16 mouse cellular contexts compared by ENCODE assay signal in the genomic region with DNA sequence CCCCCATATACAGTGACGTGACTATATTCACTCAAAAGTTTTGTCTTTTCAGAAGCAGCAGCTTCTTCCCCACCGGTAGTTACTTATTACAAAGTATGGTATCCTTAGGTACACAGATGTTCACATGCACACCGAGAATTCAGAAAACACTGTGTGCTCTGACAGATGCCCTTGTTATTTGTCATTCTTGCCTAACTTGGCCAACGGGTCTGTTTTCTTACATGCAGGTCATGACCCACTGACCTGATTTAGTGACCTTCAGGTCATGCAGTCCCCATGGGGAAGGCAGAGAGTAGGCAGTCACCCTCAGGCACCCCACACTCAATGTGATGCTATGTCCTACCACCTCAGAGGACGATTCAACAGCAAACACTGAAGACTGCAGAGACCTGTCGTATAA.
"Had no signal": no experiment of that assay in that cellular context is flagged by ENCODE, and none has a peak within 500 bp of the region (broad histone marks: within the 10 kb centered on the region; RNA-seq: fewer than 3 reads in every experiment).

No protein-coding gene starts in this region.

- H3K27ac ChIP-seq: intestine, embryonic 15.5 days; layer of hippocampus, adult 2 months; limb, embryonic 13.5 days; neural tube, embryonic 12.5 days; stomach, embryonic 15.5 days had no signal

- H3K9me3 ChIP-seq: intestine, embryonic 15.5 days; limb, embryonic 13.5 days; neural tube, embryonic 12.5 days; stomach, embryonic 15.5 days had no signal

- H3K9ac ChIP-seq: intestine, embryonic 15.5 days; limb, embryonic 13.5 days; neural tube, embryonic 12.5 days; stomach, embryonic 15.5 days had no signal

- DNase-seq: kidney, adult 18-20 months; kidney, postnatal 10 days; kidney, postnatal 4 days; left cerebral cortex, postnatal 4 days; lung, adult 2 months; lung, postnatal 36 days; midbrain, embryonic 14.5 days; retina, postnatal 1 day; thymus, adult 2 months; thymus, postnatal 25 days had no signal

- H3K36me3 ChIP-seq: intestine, embryonic 15.5 days; limb, embryonic 13.5 days; neural tube, embryonic 12.5 days; stomach, embryonic 15.5 days had no signal

- ATAC-seq: intestine, embryonic 15.5 days; lung, postnatal 0 days had no signal

- H3K4me3 ChIP-seq: intestine, embryonic 15.5 days; layer of hippocampus, adult 2 months; limb, embryonic 13.5 days; neural tube, embryonic 12.5 days; stomach, embryonic 15.5 days had no signal

- H3K27me3 ChIP-seq: intestine, embryonic 15.5 days; neural tube, embryonic 12.5 days; stomach, embryonic 15.5 days had no signal

- H3K4me2 ChIP-seq: intestine, embryonic 15.5 days; limb, embryonic 13.5 days; neural tube, embryonic 12.5 days; stomach, embryonic 15.5 days had no signal
